Mouse (Mus musculus): Measurements from ENCODE around the gene Defb38. TPM values are rescaled to one million over a fixed set of nuclear protein-coding genes. Genes with fewer than 3 reads are reported as not detected.

The Defb38 gene
- not detected for total RNA-seq (2022)

DNA sequence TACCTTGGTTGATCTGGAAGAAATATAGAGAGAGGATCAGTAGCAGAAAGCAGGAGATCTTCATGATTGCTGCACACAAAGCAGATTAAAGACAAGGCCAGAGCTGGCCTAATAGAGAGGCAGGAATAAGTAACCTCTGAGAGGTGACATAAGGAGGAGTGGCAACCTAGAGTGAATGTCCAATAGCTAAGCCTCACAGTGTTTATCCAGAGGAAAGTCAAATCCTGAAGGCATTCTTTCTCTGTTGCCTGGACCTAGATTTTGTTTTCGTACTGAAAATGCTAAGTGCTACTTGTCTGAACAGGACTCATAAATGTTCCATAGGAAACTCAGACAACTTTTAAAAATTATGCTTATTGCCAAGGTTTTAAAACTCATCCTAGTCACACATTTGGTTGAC is at the start of gene Defb38:
Gene Defb38 (minus strand): TSS at position 101 of the 400 bp plus-strand sequence.
- no peak for DNase-seq (ENCODE audit: low spot score in 2 of 2)

DNA sequence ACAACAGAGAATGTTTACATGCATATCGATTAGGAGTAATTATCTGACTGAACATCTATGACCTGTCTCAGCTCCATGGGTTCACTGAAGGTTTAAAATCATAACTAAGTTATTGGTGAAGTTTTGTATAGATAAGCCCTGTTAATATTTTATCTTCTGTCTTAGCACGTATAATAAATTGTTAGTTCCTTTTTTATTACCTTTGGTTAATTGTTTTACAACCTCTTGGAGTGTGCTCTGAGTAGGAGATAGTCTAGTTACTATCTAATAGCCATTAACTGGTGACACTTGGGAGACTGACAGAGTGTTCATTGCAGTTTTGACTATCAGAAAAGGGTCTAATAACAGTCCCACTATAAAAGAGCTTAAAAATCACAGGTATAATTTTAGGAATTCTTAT is 39.6 kb upstream of the Defb38 start:
- DNase-seq (ENCODE audit: low spot score in 2 of 2), result no peak

DNA sequence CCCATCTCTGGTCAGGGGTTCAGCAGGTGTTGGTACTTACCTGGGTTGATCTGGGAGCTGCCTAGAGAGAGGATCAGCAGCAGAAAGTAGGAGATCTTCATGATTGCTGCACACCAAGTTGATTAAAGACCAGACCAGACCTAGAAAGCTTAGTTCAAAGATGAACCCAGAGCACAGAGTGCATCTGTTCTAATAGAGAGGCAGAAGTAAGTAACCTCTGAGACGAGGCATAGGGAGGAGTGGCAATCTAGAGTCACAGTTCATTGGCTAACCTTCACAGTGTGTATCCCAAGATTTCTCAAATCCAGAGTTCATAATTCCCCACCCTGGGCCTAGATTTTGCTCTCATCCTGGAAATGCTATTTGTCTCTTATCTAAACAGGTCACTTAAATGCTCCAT is 38.3 kb upstream of the Defb38 start, which contains the start of gene Defb39:
Gene Defb39 (minus strand): TSS at position 101 of the 400 bp plus-strand sequence.
- no peak for DNase-seq (ENCODE audit: low spot score in 2 of 2)

DNA sequence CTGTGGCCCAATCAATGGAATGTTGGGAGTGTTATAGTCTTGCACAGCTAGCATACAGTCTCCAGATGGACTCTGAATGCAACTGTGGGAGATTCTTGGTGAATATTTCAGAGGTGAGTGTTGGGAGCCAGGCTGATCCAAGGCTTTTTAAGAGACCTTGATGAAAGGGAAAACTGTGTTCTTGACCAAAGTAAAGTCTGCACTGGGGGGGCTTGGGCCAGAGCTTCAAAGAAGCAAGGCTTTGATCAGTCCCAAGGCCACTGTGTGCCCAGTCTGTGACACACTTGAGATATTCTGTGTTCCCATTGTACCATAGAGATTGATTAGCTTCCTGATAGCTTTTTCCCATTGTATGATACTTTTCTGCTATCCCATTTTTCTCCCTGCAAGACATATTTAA is 36.5 kb upstream of the Defb38 start:
- DNase-seq (ENCODE audit: low spot score in 2 of 2), result no peak

GRCm38 (mm10) chr8:19045242-19045641 is 18.9 kb upstream of the Defb38 start:
- no peak for DNase-seq (ENCODE audit: low spot score in 2 of 2)

Other genes with a start within 250 kb of the Defb38 start
- gene Defb40, start 48.3 kb downstream of the Defb38 start, total RNA-seq (2022), result not detected
- gene Defb37, start 35.5 kb downstream of the Defb38 start, total RNA-seq (2022), result not detected
- not detected for gene Defb39, start 38.2 kb upstream of the Defb38 start, total RNA-seq (2022)
- not detected for gene Defb12, start 88.3 kb upstream of the Defb38 start, total RNA-seq (2022)
- not detected for gene Defb34, start 97.2 kb upstream of the Defb38 start, total RNA-seq (2022)
- not detected for gene Gm45826, start 114.2 kb upstream of the Defb38 start, total RNA-seq (2022)
- gene Defb14, start 167.8 kb upstream of the Defb38 start, total RNA-seq (2022), result not detected
- not detected for gene Defb4, start 172.1 kb upstream of the Defb38 start, total RNA-seq (2022)
- gene Defb6, start 198.9 kb upstream of the Defb38 start, total RNA-seq (2022), result not detected
- not detected for gene Defb46, start 213.3 kb upstream of the Defb38 start, total RNA-seq (2022)
- gene Defb5, start 221.0 kb upstream of the Defb38 start, total RNA-seq (2022), result not detected

Measured in left cerebral cortex, adult 8-10 months (tissue).